Mouse (Mus musculus) ES-E14 (cell line): ENCODE results near the gene Klrg2. TPM values are rescaled to one million over a fixed set of nuclear protein-coding genes. Genes with fewer than 3 reads are reported as not detected.
"Not testable (repeated sequence)": the region's sequence is repeated elsewhere in the genome, so short reads cannot be mapped to it uniquely, and the experiment has no call there.

Experiments used
- DNase-seq: peaks from one replicate; pipeline ENCODE4 v3.0.0-alpha.2; 2013; ENCODE audit warnings: low read depth, low spot score
- H3K27ac ChIP-seq: 2 replicates; pipeline ENCODE4 v1.5.1; 2012; ENCODE audit warnings: low read depth, mild to moderate bottlenecking, low read length, moderate library complexity, mixed read lengths; ENCODE audit not compliant: poor library complexity, insufficient read depth, severe bottlenecking
- H3K36me3 ChIP-seq: 2 replicates; pipeline ENCODE4 v1.6.1; 2012; ENCODE audit warnings: mild to moderate bottlenecking, low read length, moderate library complexity, mixed read lengths; ENCODE audit not compliant: control insufficient read depth, poor library complexity, insufficient read depth, severe bottlenecking
- H3K4me1 ChIP-seq, 2 experiments: fragments of 150-350 bp in 1 of 2; sonication (generic) in 1 of 2; 2 replicates each; pipeline ENCODE4 v1.6.1; 2012; ENCODE audit warnings: low read length in 2 of 2, mild to moderate bottlenecking in 1 of 2, mixed read lengths in 1 of 2; ENCODE audit not compliant: control insufficient read depth in 2 of 2, insufficient read depth in 2 of 2, poor library complexity in 1 of 2
- H3K4me3 ChIP-seq, 2 experiments: fragments of 150-350 bp in 1 of 2; sonication (generic) in 1 of 2; 2 replicates each; pipeline ENCODE4 v1.5.1; 2012; ENCODE audit warnings: low read length in 2 of 2, low read depth in 1 of 2, mild to moderate bottlenecking in 1 of 2, mixed read lengths in 1 of 2; ENCODE audit not compliant: insufficient read depth in 1 of 2, poor library complexity in 1 of 2, severe bottlenecking in 1 of 2
- H3K9ac ChIP-seq: 2 replicates; pipeline ENCODE4 v1.6.1; 2012; ENCODE audit warnings: low read depth, mild to moderate bottlenecking, low read length, mixed read lengths; ENCODE audit not compliant: poor library complexity, insufficient read depth, severe bottlenecking
- H3K9me3 ChIP-seq: fragments of 150-350 bp; sonication (generic); 2 replicates; pipeline ENCODE4 v1.6.1; 2012; ENCODE audit warnings: low read depth, mild to moderate bottlenecking, low read length; ENCODE audit not compliant: control insufficient read depth, insufficient read depth
- CHD2 ChIP-seq: IDR thresholded peaks from 2 replicates; pipeline ENCODE4 v1.6.1; 2014; ENCODE audit warnings: mild to moderate bottlenecking, low read depth, low read length, inconsistent platforms
- HCFC1 ChIP-seq: IDR thresholded peaks from 2 replicates; pipeline ENCODE4 v1.6.1; 2012; ENCODE audit warnings: low read length, inconsistent platforms, borderline replicate concordance; ENCODE audit not compliant: insufficient read depth
- MAFK ChIP-seq: IDR thresholded peaks from 2 replicates; pipeline ENCODE4 v1.6.1; 2014; ENCODE audit warnings: mild to moderate bottlenecking, low read depth, low read length, inconsistent platforms; ENCODE audit not compliant: insufficient read depth
- ZC3H11A ChIP-seq: IDR thresholded peaks from 2 replicates; pipeline ENCODE4 v1.6.1; 2012; ENCODE audit warnings: low read depth, mild to moderate bottlenecking, inconsistent platforms, low read length, borderline replicate concordance
- ZNF384 ChIP-seq: IDR thresholded peaks from 2 replicates; pipeline ENCODE4 v1.6.1; 2012; ENCODE audit warnings: low read depth, low read length, inconsistent platforms
- in situ Hi-C, 2 experiments: fragments of 600-800 bp; cut with MboI; formaldehyde crosslinking; loops; one replicate each; pipeline ENCODE4 v1.15.1; 2025; ENCODE audit warnings: low sequenced_read_pairs in 2 of 2, inconsistent platforms in 1 of 2; ENCODE audit not compliant: unreplicated experiment in 2 of 2
- total RNA-seq: library from RNA; depleted of rRNA; stranded (reverse); fragments of 300-350 nt; gene quantifications from 2 replicates; pipeline ENCODE4 v1.2.3, GENCODE M21; 2012

Klrg2 gene
- total RNA-seq, 1 experiment: 3.2 TPM

GRCm38 (mm10) chr6:38672011-38672410 lies 35.0 kb upstream of the Klrg2 start:
- no peaks in the 10 kb centered on the region for H3K9me3 ChIP-seq
- H3K4me3 ChIP-seq: no peak overlapping the region
- H3K9ac ChIP-seq: no peak overlapping the region
- no peaks in the 10 kb centered on the region for H3K36me3 ChIP-seq
- H3K27ac ChIP-seq: no peak overlapping the region
- in situ Hi-C loops: no loop called here
- TF ChIP-seq CHD2: no peak
- TF ChIP-seq HCFC1: no peak
- no peak for TF ChIP-seq MAFK
- TF ChIP-seq ZNF384: no peak
- no peak for TF ChIP-seq ZC3H11A
- DNase-seq: no peak
- peaks cover 0 to 7% of the 10 kb centered on the region in 2 experiments; a peak in 1 of 4 replicates for H3K4me1 ChIP-seq

- H3K36me3 ChIP-seq: no peaks in the 10 kb centered on the region
- H3K9me3 ChIP-seq: no peaks in the 10 kb centered on the region
- H3K4me3 ChIP-seq: no peak overlapping the region
- no peak overlapping the region for H3K9ac ChIP-seq
- in situ Hi-C loops: no loop called here
- no peak overlapping the region for H3K27ac ChIP-seq
- no peak for DNase-seq
- TF ChIP-seq ZNF384 (no peak), ZC3H11A (no peak), HCFC1 (no peak), CHD2 (no peak), MAFK (no peak)
- H3K4me1 ChIP-seq: no peaks in the 10 kb centered on the region
These were observed 34.2 kb upstream of the Klrg2 start for GRCm38 (mm10) chr6:38671270-38671669.

DNA sequence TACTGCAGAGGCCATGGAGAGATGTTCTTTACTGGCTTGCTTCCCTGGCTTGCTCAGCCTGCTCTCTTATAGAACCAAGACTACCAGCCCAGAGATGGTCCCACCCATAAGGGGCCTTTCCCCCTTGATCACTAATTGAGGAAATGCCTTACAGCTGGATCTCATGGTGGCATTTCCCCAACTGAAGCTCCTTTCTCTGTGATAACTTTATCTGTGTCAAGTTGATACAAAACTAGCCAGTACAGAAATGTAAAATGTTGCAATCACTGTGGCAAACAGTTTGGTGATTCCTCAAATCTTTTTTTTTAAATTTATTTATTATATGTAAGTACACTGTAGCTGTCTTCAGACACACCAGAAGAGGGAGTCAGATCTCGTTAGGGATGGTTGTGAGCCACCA lies 33.4 kb upstream of the Klrg2 start:
- DNase-seq, H3K4me3 ChIP-seq, H3K9me3 ChIP-seq, H3K27ac ChIP-seq, in situ Hi-C loops, H3K36me3 ChIP-seq, H3K4me1 ChIP-seq, H3K9ac ChIP-seq: not testable (repeated sequence)

- in situ Hi-C loops: no loop called here
- TF ChIP-seq MAFK (no peak), HCFC1 (no peak), ZC3H11A (no peak), CHD2 (no peak), ZNF384 (no peak)
- no peak overlapping the region for H3K9ac ChIP-seq
- H3K27ac ChIP-seq: no peak overlapping the region
- no peaks in the 10 kb centered on the region for H3K36me3 ChIP-seq
- H3K9me3 ChIP-seq: no peaks in the 10 kb centered on the region
- H3K4me1 ChIP-seq: no peaks in the 10 kb centered on the region
- DNase-seq: no peak
- no peak overlapping the region for H3K4me3 ChIP-seq
These were observed 32.5 kb upstream of the Klrg2 start for GRCm38 (mm10) chr6:38669580-38669979.
